Mouse (Mus musculus) bone marrow, adult 2 months (tissue): ENCODE data around the gene Crebrf.

Source experiments
- CTCF ChIP-seq: fragments of 200-500 bp; IDR thresholded peaks from 2 replicates; pipeline ENCODE4 v1.5.1; 2011; ENCODE audit warnings: low read length, control low read depth; ENCODE audit not compliant: control insufficient read depth, insufficient read depth
- POLR2A ChIP-seq: fragments of 200-500 bp; IDR thresholded peaks from 2 replicates; pipeline ENCODE4 v1.6.1; 2011; ENCODE audit warnings: low read depth, mild to moderate bottlenecking, control low read depth, low read length, borderline replicate concordance; ENCODE audit not compliant: control insufficient read depth

GRCm38 (mm10) chr17:26742581-26742980 is 27.1 kb downstream of the Crebrf start:
- TF ChIP-seq CTCF (no peak), POLR2A (no peak)
